Mouse (Mus musculus): ENCODE data around the gene Cep170b. TPM values are rescaled to one million over a fixed set of nuclear protein-coding genes. Genes with fewer than 3 reads are reported as not detected.
A peak's percentile ranks its signal among the peaks of the same experiment; 100 is the strongest.

The Cep170b gene
- total RNA-seq, 2 experiments from 2014 or later = 10.1 to 11.1 TPM

DNA sequence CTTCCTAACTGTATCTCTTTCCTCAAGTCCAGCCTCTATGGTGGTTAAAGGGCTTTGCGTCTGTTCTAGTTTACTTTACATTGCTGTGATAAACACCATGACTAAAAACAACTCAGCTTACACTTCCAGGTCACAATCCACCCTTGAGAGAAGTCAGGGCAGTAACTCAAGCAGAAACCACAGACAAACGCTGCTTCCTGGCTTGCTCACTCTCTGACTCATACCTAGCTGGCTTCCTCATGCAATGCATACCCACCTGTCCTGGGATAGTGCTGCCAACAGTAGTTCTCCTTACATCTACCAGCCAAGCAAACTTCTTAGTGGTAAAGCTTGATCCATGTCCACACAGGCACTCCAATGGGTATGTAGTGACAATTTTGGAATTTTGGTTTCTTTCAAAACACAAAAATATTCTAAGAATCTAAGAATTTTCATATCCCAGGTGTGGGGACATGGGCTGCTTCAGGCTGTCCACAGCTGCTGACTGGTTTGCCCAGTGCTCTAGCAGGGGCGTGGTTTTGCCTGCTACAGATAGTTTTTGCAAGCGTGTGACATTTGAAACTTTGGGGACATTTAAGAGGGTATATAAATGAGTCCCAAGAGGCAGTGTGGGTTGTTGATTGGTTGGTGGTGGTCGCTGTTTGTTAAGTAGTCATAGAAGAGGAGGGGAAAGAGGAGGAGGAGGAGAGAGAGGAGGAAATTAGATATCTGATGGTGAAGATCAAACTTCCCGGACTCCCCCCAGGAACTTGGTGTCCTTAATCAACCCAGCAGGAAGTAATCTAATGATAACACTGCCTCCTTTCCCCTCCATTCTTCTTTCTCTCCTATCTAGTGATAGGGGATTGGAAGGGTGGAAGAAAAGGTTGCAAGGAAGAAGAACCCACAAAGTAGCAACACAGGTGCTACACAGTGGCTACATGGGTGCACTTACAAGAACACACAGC is 17.6 kb upstream of the Cep170b start:
- no peak for DNase-seq

DNA sequence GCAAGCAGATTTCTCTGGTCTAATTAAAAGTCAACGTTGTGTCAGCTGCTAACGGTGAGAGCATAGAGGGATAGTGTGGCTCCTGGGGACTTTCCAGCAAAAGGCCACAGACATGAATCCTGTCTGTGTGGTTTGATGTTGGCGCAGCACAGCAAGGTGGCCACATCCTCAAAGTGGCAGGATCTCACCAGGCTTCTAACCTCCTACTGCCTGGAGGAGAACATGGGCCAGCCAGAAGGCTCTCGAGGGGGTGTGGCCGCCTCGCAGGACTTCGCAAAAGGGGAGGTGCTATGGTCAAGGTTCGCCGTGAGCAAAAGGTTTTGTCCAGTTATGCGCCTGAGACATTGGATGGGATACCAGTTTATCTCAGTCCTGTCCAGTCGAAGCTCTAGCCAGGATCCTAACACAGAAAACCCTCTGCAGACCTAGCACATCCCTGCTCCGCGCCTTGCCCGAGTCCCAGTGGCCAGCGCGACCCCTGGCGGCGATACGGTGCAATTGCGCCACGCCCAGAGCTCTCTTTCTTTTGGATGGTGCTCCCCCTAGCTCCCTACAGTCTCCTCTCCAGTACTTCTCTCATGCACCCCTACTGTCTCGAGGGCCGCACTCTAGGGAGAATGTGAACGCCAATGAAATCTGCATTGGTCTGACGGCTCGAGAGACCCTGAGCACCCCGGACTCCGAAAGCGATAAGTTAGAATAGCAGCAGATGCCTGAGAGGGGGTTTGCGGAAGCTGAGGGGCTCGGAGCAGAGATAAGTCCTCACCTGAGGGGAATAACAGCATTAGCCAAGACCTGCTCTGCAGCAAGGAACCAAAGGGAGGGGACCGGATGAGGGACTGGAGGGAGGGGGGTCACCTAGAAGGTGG is 13.3 kb upstream of the Cep170b start:
- peak; percentile 89 to 95 for DNase-seq

DNA sequence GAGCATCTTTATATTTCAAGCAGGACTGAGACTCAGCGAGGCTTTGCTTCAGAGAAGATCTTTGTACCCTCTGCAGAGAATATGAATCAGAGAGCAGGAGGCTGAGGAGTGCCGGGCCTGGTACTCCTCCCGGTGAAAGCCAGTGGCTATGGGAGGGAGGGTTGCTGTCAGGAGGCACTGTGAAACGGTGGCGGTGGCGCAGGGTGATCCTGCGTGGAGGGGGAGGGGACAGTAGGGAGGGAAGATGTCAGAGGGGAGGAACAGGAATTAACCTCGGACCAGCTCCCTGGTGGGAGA is 12.7 kb upstream of the Cep170b start:
- no peak for DNase-seq

DNA sequence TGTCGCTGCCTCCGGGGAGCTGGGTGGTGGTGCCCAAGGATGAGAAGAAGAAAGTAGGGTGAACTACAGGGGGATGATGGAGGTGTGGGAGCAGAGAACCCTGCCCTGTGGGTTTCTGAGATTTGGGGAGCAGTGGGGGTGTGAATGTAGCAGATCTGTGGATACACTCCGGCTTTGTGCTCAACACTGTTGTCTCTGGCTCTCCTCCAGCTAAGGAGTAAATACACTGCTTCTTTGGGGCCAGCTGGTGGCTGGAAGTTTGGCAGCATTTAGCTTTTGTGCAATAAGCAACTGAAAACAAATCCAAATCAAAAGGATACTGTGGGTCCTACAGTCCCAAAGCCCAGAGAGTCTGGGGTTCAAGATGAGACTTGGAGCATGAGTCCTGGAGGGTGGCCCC is 6.3 kb upstream of the Cep170b start:
- peak; percentile 56 to 58 for DNase-seq

DNA sequence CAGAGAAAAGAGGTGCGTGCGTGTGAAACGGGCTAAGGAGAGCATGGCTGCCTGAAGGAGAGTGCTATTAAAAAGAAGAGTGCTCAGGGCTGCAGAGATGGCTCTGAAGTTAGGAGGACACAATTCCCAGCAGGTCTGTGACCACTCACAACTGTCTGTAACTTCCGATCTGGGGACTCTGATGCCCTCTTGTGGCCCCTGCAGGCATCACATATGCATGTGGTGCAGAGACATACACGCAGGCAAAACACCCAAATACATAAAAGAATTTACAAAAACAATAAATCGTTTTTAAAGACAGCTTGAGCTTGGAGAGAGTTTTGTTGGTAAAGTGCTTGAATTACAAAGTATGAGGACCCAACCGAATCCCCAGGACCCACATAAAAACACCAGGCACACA is 3.1 kb upstream of the Cep170b start:
- peak; percentile 37 to 51 for DNase-seq

DNA sequence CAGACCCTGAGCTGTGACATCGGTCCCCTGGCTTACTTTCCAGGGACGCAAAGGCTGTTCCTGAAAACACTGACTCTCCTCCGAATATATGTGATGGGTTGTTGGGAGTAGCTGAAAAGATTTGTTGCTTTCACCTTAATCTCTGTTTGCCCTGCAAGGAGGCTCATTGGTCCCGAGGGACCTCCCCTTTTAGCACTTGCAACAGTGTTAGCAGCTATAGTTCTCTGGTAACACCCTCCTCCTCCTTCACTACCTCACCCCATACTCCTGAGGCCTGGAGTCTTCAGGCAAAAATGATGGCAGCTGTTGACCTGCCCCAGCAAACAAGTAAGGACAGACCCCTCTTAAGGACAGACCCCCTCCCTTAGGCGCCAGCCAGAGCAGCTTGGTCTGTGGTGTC is 1.3 kb upstream of the Cep170b start:
- no peak for DNase-seq

DNA sequence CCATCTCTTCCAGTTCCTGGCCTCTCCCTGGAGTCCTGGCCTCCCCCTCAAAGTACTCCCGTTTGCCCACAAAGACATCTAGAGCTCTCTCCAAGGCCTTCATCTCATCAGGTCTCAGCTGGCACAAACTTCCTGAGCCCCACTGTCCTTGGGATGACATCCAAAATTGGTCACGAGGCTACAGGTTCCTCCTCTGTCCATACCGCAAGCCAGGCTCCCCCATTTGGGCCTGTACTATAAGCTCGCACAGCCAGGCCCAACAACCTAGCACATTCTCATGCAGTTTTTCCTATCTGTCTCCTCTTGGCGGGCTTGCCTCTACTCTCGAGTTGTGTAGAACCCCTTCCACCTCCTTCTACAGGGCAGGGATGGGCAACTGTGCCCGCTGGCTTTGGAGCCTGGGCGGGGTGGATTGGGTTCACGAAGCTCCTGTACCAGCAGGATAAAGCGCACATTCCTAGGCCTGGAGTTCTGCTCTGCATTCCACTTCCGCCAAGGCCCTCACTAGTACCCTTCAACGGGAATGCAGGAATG is 702 bp downstream of the Cep170b start:
- peak in 1 of 2 experiments; percentile 20 for DNase-seq

DNA sequence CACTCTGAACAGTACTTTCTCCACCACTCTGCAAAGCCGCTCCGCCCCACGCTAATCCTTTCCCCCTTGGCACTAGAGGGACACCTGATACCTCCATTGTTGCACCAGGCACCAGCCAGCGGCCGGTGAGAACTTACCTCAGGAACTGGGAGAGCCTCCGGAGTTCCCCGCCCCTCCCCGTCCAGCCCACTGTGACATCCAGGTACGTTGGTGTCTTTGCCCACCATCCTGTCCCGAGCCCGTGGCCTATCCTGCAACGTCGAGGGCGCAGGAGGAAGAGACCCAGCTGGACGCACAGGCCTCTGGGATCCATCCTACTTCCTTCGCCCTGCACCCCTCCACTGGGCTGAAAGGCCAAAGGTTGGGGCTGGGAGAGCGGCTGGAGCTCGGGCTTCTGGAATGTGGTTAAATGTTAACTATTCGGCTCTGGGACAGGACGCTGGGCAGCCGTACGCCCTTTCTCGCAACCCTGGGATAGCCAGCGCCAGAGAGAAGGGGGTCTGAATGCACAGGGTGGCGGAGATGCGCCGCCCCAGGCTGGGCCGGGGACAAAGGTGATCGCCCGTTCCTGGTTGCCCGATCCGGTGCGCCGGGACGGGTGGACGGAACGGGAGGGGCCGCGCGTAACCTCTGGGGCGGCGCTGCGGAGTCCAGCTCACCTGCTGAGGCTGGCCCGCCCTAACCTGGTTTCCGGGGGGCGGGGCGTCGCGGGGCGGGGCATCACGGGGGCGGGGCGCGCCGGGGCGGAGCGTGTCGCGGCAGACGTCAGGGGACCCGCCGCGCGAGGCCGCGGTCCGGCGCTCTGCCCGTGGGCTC is 1.4 kb downstream of the Cep170b start:
- DNase-seq = peak; percentile 37 to 44

DNA sequence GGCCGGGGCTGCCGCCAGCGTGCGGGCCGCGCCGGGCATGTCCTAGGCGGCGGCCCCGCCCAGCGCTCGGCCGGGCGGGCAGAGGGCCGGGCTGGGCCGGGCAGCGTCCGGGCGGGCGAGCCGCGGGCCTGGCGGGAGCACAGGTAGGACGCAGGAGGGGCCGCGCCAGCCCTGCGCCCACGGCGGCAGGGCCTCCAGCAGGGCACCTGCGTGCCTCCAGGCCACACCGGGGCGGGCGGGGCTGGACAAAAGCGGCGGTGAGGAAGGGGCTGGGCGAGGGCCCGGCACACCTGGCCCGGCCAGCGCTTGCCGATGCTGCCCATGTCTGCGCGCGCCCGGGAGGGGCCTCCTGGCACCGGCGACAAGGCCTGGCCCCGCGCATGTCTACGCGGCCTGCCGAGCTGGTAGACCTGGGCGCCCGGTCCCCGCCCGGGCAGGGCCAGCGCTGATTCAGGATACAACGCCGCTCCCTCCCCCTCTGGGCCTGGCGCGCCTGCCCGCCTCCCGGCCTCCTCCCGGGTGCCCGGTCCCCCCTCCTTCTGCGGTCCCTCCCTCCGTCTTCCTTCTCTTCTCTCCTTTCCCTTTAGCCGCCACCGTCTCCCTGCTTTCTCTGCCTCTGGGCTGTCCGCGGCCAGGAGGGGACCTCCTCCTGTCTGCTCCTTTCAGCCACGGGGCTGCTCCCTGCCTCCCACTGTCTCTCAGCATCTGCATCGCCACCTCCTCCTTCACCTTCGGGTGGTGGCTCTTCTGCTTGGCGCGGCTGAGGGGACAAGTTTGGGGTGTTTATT is 2.2 kb downstream of the Cep170b start:
- DNase-seq = peak; percentile 54 to 62

DNA sequence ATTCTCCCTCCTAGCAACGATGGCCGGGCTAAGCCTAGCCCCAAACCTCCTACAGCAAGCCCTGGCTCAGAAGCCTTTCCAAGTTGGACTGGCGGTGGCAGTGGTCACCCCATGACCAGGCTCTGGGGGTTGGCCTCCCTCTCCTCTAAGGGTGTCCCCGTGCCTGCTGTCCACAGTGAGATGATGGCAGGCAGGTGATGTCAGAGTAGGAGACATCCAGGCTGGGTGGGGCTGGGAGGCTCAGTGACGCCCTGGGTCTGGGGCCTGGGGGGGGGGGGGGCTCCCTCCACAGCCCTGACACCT is 2.7 kb downstream of the Cep170b start:
- DNase-seq = no peak

DNA sequence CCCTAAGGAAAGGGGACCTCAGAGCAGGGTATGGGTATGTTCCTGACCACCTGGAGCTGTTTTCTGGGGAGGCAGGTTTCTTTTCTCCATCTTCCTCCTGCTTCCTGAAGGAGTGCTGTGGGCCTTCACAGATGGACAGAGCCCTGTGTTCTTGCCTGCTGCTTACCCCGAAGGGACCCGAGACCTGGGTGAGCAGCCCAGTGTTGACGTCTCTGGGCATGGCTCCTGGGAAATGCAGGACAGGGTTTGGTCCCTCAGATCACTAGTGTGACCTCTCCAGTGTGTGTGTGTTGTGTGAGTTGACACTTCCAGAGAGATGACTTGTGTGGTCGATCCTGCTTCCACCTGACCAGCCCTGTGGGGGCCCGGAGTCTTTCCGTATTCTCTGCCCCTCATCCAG is 3.2 kb downstream of the Cep170b start:
- DNase-seq = no peak

DNA sequence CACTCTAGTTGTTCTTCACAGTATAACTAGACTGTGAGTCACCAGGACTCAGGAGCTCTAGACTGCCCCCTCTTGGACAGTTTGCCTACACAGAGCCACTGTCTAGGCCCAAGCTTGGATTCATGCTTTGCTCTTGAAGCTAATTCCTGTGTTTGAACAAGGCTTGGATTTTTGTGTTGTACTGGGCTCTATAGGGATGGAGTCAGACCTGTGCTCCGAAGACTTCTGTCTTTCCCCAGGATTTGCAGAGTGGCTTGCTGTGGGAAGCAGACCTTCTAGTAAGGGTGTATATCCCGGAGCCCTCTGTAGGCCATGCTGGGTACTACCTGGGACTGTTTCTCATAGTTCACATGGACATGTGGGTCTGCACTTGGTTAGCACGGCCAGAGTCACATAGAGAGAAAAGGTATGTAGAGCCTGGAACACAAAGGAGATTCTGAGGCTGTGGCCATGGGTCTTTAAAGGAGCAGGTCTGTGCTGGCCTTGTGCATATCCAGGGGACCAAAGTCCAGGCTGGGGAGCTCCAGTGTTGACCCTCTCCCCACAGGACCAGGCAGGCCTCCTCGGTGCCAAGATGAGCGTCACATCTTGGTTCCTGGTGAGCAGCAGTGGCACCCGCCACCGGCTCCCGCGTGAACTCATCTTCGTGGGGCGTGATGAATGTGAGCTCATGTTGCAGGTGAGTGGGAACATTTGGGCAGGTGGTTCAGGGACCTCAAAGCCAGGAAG is 4.0 kb downstream of the Cep170b start:
- DNase-seq = peak; percentile 63 to 81

DNA sequence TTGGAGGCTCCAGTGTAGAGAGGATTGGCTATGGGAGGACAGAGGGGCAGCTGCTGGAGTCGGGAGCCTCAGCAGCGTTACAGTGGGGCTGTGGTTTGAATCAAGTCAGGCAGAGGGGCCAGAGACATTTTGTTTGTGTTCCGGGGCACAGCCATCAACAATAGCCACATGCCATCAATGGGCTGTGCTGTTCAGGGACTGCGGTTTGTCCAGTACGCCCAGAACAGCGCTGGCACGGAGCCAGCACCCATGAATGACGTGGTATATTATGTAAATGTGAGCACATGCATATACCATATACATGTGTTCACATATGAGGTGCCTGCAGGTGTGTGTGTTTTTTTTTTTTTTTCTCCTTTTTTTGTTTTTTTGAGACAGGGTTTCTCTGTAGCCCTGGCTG is 7.5 kb downstream of the Cep170b start:
- no peak for DNase-seq

DNA sequence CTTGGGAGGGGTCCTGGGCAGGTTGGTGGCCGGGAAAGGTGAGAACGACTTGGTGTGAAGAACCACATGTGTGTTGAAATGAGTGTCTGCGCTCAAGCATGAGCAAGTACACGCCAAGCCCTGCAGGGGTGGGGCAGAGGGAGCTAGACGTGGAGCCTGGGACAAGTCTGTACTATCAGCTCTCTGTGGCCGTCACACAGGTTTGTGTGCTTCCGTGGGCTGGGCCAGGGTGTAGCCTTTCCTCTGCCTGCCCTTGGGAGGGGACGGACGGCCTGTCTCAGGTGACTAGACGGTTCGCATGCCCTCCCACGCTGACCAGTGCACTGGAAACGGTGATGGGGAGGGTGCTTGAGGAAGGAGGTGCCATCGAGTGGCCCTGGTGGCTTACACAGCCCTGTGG is 10.6 kb downstream of the Cep170b start:
- no peak for DNase-seq

DNA sequence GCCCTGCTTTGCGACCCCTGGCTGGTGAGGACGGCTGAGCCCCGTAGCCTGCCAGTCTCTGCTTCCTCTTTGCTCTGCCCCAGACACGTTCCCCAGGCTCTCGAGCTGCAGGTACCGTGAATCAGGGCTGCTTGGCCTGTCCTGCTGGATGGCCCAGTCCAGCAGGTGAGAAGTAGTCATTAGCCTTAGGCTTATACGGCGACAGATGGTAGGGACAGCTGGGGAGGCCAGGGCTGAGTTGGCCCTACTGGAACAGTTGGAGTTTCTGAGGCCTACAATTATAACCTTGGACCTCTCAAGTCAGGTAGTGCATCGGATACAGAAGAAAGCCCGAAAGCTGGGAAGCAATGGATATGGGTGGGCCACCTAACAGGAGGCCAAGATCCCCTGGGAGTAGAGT is 12.3 kb downstream of the Cep170b start:
- no peak for DNase-seq

DNA sequence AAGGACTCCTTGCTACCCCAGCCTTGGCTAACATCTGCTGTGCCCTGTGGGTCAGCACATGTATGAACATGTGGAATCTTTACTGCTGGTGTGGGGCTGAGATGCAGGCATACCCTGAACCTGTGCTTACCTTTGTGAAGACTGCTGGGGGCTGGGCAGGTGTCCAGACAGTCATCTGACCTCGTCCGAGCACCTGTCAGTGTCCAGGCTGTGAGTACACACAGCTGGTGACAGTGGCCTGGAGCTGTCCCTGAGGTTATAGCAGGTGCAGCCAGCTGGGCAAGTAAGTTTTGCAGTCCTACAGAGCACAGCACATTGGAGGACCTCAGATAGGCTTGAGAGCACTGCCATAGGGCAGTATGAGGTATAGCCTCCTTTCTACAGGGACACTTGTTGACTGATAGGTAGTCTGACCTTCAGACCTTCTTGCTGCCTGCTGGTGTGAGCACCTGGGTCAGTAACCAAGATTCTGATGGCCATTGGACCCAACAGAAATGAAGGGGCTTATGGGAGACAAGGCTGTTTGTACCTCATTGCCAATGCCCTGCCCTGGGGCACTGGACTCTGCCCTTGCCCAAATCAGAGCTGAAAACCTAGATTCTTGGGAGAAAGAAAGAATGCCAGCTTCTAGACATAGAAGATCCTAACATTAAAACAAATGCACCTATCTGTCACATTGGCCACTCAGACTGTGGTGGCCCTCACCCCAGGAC is 14.0 kb downstream of the Cep170b start:
- no peak for DNase-seq

DNA sequence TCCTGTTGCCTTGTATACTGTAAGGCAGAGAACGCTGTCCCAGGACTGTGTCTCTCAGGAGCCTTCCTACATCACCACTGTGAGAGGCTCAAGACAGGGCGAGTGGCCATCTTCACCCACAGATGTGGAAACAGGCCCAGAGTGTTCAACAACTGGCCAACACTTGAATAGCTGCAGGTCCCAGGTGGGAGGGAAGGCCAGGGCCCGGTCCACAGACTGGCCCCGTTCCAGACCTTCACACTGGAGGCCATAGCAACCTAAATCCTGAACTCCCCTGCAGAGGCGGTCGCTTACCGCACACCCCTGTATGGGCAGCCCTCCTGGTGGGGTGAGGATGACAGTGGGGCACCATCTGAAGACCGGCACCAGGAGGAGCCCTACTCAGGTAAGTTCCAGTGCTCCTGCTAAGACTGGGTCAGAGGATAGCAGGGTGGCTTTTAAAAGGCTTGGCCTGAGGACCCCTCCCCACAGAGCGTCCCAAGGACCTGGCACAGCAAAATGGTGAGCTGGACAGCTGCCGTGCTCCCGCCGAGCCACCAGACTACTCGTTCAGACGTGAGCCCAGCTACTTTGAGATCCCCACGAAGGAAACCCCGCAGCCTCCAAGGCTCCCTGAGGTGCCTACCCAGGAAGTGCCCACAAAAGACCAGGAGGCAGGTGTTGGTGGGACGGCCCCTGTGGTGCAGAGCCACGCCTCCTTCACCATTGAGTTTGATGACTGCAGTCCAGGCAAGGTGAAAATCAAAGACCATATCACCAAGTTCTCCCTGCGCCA is 14.8 kb downstream of the Cep170b start:
- no peak for DNase-seq

DNA sequence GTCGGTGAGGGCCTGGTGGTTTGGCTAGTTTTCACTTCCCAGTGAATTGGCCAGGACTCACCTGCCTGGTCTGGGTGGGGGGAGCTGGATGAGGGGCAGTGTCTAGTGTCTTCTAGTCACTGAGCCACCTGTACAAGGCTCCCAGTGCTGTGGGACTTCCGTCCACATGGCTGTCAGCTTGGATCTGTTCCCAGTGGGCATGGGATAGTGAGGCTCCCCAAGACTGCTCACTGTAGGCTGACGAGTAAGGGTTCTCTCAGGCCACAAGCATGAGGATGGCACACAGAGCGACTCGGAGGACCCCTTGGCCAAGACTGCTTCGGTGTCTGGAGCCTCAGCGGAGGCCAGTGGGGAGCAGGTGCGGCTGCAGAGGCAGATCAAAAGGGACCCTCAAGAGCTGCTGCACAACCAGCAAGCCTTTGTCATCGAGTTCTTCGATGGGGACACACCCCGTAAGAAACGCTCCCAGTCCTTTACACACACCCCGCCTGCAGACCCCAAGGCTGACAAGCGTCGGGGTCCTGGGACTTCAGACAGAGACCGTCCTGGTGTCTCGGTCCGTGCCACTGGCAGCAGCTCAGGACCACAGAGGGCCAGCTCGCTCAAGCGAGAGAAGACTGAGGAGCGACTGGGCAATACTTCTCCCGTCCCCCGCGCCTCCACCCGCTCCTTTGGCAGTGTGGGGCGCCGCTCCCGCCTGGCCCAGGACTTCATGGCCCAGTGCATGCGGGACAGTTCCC is 15.8 kb downstream of the Cep170b start:
- DNase-seq = no peak

DNA sequence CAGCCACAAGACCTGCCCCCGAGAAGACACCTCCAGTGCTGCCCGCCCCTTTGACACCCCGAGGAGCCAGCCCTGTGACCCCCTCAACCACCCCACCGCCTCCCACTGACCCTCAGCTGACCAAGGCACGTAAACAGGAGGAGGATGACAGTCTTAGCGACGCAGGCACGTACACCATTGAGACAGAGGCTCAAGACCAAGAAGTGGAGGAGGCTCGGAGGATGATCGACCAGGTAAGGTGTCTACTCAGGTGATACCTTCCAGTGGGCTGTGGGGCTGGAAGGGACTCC is 16.3 kb downstream of the Cep170b start:
- DNase-seq = no peak
